Mouse (Mus musculus): ENCODE results near the gene Ppp1r11. TPM values are rescaled to one million over a fixed set of nuclear protein-coding genes. Genes with fewer than 3 reads are reported as not detected.

The Ppp1r11 gene
- total RNA-seq, 2 experiments from 2014 or later = 140 to 145 TPM

- no peak for DNase-seq (ENCODE audit: low spot score in 2 of 2)
Observed at GRCm38 (mm10) chr17:36966875-36967274, 15.3 kb upstream of the Ppp1r11 start.

- DNase-seq (ENCODE audit: low spot score in 2 of 2) = no peak
Observed at GRCm38 (mm10) chr17:36961125-36961524, 9.6 kb upstream of the Ppp1r11 start.

DNA sequence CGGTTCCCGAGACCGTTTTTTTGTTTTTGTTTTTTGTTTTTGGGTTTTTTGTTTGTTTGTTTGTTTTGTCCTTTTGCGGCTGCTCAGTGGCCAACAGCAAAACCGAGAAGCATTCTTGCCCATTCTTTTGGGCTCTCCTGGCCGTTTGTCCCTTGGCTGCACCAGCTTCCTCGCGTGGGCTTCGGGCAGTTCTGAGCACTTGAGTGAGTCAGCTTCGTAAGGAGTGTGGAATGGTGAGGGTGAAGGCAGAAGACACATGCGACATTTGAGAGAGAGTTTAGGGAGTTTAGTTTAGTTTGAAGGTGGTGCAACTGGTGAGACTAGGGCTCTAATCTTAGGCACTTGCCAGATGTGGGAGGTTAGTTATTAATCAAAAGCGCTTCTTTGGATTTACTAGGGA, 7.3 kb upstream of the Ppp1r11 start:
- no peak for DNase-seq (ENCODE audit: low spot score in 2 of 2)

DNA sequence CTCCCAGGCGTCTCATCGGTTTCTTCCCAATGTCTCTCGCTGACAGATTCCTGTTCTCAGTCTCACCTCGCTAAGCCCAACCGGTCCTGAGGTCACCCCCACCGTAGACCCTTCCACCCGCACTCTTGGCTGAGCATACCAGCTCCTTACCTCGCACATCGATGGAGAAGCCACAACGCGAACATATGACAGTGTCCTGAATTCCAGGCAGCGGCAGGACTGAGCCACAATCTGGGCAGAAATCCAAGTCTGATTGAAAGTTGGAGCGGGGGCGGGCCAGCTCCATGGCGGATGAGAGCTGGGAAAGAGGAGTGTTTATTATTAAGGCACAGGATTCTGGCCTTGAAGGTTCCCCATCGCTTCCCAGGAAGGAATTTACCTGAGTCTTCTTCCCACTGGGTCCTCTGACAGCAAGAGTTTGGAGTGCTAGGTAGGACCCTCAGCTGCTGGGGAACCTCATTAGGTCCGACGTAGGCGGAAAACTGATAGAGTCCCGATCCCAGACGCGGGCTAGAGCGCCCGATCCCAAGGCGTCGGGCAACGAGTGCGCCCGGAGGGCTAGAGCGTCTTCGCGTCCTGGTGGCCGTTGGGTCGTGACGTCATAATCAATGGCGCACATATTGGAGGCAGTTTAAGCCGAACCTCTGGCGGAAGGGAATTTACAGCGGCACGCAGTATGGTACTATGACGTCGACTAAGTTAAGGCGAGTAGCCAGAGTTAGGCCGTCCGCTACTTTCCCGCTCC, 6.6 kb upstream of the Ppp1r11 start, which contains the start of the genes Znrd1 and Znrd1as:
Gene Znrd1, minus strand, starts transcription at position 561 of the 745 bp plus-strand sequence.
Gene Znrd1as, plus strand, starts transcription at position 594 of the 745 bp plus-strand sequence.
- DNase-seq (ENCODE audit: low spot score in 2 of 2) = peak; percentile 94 to 98

GRCm38 (mm10) chr17:36953062-36953461, 1.5 kb upstream of the Ppp1r11 start:
- DNase-seq (ENCODE audit: low spot score in 2 of 2) = no peak

DNA sequence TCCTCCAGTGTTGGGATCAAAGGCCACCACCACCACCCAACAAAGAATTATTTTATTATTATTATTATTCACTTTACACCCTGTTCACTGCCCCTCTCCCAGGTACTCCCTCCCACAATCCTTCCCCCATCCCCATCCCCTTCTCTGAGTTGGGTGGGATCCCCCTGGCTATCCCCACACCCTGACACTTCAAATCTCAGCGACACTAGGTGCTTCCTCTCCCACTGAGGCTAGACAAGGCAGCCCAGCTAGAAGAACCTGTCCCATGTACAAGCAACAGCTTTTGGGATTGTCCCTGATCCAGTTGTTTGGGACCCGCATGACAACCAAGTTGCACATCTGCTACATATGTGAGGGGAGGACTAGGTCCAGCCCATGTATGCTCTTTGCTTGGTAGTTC, 1.1 kb upstream of the Ppp1r11 start:
- DNase-seq (ENCODE audit: low spot score in 2 of 2) = no peak

DNA sequence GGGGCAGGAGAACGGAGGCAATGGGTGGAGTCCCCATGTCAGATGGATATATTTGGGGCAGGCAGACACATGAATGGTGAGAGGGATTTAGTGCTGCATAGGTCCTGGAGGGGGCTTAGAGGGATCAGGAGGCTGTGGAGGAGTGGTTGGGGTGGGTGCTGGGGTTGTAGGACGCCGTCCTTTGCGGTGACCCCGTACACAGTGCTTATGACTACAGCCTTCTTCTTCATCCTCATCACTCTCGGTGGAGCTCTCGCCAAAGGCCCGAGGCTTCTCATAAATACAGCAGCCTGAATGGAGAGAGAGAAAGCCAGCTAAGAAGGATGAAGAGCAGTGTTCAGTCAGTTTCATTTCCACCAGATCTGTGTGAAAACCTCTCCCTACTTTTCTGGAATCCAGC, 2.3 kb downstream of the Ppp1r11 start:
- no peak for DNase-seq (ENCODE audit: low spot score in 2 of 2)

GRCm38 (mm10) chr17:36948286-36948685, 3.3 kb downstream of the Ppp1r11 start:
- DNase-seq (ENCODE audit: low spot score in 2 of 2) = no peak

DNA sequence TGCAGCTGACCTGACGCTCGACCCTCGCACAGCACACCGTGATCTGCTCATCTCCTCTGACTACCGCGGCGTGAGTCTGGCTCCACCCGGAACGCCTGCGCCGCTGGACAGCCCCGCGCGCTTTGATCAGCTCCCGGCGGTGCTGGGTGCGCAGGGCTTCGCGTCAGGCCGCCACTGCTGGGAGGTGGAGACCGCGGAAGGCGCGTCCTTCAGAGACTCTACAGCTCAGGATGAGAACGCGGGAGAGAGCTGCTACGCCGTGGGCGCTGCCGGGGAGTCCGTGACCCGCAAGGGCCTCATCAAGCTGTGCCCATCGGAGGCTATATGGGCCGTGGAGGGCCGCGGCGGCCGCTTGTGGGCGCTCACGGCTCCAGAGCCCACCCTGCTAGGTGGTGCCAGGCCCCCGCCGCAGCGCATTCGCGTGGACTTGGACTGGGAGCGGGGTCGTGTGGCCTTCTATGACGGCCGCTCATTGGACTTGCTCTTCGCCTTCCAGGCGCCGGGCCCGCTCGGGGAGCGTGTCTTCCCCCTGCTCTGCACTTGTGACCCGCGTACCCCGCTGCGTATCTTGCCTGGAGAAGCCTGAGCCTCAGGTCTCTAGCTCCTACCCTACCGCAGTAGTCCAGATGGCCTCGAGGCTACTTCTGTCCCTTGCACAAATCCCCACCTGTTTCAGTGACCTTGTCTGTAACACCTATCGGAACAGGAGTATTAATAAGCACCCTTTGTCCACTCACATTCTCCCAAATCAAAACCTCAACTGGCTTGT, 4.3 kb downstream of the Ppp1r11 start:
- DNase-seq (ENCODE audit: low spot score in 2 of 2) = peak; percentile 52 to 63

DNA sequence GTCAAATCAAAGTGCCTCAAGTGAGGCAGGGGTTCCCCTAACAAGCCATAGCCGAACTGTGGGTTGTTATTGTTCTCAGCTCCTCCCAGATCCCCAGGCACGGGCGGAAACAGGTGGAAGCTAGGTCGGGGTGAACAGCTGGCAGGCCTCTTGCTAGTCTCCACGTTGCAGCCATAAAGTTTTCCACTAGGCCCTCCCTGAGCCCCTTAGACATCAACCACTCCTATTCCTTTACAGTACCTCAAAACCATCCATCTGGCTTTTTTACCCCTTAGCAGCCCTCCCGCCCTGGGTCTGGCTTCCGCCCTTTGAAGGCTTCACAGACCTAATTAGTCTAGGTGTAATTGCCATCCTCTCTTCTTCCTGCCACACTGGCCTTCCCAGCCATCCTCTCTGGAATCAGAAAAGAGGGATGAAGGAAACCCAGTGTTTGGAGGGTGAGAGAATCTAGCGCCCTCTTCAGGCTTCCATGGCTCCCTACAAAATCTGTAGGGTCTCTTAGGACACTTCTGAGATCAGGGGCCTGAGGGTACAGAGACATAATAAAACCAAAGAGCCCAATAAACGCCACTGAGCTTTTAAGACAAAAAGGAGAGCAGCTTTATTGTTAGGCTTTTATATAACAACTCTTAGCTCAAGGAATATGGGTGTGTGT, 7.3 kb downstream of the Ppp1r11 start:
- peak in 1 of 2 experiments; percentile 46 for DNase-seq (ENCODE audit: low spot score in 2 of 2)

DNA sequence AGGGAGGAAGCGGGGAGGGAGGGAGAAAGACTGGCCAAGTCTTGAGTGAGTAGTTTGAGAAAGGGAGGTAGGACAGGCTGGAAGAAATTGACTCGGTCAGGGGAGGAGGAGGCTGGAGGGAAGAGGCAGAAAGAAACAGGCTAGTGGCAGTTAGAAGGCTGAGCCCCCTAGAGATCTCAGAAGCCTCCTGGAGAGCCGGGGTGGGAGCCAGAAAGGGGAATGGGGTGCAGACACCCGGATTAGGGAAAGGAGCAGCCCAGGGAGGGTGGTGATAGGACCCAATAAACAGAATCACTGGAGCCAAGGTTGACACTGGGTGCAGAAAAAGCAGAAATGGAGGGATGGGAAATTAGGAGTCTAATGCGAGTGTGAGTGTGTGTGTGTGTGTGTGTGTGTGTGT, 7.8 kb downstream of the Ppp1r11 start:
- no peak for DNase-seq (ENCODE audit: low spot score in 2 of 2)

DNA sequence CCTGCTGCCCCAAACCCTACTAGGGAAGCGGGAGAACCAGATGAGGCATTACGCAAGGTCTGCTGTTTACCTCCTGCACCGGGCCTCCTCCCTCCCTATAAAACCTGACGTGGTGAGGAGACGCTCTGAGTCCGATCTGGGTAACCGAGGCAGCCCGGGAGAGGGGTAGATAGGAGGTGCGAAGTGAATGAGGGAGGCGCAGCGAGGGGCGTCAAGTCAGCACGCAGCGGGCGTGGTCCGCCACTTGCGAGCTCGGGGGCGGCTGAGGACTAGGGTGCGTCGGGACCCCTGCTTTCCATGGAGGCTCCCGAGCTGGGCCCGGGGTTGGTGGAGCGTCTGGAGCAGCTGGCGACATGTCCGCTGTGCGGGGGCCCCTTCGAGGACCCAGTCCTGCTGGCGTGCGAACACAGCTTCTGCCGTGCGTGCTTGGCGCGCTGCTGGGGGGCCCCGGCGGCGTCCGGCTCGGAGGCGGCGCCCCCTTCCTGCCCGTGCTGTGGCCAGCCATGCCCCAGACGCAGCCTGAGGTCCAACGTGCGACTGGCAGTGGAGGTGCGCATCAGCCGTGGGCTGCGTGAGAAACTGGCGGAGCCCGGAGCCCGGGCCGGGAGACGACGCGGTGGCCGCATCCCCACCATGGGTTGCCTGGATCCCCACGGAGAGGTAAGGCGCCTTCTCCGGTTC, 8.6 kb downstream of the Ppp1r11 start, which contains the start of gene Rnf39:
Gene Rnf39, plus strand, starts transcription at position 128 of the 681 bp plus-strand sequence.
- DNase-seq (ENCODE audit: low spot score in 2 of 2) = peak in 1 of 2 experiments; percentile 41

DNA sequence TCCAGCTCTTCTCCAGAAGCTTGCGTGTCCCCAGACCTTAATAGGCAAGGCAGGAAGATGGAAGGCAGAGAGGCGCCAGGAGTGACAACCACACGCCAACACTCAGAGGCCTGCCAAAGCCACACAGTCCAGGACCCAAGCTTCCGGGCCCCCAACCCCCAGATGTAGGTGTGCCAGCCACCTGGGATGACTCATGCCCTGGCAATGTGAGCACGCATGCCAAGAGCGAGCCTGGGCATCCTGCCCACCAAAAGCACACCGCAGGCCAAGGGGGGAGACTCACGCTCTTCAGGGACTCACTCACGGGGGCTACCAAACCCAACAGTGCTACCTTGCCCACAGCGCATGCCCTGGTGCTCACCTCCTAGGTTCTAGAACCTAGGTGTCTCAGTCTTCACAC, 9.2 kb downstream of the Ppp1r11 start:
- DNase-seq (ENCODE audit: low spot score in 2 of 2) = peak in 1 of 2 experiments; percentile 53

DNA sequence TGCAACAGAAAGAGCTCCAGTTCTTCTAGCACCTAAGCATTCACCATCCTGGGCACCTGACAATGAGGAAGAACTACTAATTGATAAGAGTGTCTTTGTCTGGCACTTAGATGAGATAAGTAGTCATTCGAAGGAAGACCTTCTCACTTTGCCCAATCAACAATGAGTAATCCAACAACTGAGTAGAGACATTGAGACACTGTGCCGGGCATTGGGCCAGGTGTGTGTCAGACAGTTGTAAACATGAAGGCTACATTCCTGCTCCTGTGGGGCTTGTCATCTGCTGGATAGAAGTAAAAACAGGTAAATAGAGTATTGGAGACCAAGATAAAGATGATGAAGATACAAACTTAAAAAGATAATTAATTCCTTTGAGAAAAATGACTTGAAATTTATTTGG, 13.5 kb downstream of the Ppp1r11 start:
- DNase-seq (ENCODE audit: low spot score in 2 of 2) = no peak

DNA sequence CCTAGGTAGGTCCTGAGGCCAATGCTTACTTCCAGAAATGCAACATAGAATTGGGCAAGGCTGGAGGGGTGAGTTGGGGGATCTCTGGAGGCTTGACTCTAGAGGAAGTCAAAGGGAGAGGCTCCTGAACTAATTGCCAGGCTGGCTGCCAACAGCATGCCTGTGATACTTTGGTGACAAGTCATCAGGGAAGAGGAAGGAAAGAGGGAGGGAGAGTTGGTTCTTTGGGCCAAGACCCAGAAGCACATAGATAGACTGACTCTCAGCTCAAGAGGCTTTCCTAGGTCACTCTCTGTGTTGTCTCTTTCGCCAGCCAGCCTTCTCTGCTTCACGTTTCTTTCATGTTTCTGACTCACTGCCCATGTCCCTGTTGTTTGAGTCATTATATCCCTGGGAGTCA, 19.7 kb downstream of the Ppp1r11 start:
- no peak for DNase-seq (ENCODE audit: low spot score in 2 of 2)

DNA sequence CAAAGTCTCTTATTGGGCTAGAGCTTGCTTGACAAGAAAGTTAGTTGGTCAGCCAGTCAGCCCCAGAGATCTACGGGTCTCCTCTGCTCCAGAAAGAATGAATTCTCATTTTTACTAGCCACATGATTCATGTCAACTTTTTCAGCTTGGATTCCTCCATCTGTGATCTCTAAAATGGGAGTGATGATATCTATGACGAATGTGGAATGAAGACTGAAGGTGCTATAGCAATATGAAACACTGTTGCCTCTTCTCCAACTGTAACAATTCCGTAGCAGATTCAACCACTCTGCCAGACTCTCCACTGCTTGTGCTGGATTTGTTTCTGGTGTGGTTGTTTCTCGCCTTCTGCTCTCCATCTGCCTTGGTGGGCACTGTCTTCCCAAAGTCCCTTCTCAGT, 20.4 kb downstream of the Ppp1r11 start:
- no peak for DNase-seq (ENCODE audit: low spot score in 2 of 2)

DNA sequence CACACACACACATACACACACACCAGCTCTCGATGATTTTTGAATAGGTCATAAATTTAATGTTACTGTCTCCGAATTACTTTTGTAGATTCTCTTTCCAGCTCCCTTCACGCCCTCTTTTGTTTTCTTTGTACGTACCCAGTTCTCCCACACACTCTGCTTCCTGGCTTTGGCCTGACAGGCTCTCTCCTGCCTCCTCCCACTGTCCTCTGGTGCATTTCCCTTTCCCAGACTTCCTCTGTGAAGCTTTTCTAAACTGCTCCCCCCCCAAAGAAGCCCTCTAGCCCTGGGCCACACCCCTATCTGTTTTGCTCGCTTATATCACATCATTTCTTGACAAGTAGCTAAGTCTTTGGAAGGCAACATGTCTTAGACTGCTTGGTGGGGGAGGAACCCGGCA, 21.3 kb downstream of the Ppp1r11 start:
- DNase-seq (ENCODE audit: low spot score in 2 of 2) = no peak

DNA sequence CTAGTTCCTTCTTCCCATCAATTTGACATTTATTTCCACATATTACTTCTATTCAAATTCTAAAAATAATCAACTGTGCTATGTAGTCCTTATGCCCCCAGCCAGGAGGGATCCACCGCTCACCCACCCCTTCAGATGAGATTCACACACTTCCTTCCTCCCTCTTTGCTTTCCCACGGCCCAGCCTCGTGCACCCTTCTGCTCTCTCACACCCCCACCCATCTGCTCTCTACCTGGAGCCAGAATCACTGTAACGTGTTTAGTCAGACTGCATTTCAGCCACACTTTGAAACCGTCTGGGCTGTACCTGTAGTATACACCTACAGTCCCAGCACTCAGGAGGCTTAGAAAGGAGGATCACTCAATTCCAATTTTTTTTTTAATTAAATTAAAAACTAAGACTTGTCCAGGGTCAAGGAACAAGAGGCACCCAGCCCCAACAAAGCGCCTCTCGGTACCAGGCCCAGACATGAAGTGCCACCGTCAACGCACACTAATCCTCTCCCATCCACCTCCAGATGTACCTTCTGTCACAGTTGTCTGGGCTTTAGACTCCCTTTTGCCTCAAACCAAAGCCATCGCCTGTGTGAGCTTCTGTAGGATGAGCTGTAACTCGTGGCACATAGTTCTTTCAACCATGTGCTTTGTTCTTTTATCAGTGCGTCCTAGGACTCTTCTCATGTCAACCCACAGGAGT, 22.2 kb downstream of the Ppp1r11 start:
- DNase-seq (ENCODE audit: low spot score in 2 of 2) = no peak

GRCm38 (mm10) chr17:36927496-36928120, 23.9 kb downstream of the Ppp1r11 start:
- DNase-seq (ENCODE audit: low spot score in 2 of 2) = no peak

DNA sequence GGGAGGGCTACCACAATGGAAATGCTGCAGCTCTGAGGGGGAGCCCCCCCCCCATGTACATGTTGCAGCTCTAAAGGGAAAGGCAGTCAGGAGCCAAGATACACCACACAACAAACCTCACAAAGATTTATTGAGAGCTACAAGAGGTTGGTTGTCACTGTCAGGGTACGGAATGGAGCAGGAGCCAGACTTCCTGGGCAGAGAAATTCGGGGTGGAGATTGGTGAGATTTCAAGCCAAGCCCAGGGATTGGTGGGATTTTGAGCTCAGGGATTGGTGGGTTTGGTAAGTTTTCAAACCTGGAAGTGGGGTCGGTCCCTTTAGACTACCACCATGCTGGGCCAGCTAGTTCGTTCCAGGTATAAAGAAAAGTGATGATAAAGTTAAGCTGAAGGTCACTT, 28.1 kb downstream of the Ppp1r11 start:
- DNase-seq (ENCODE audit: low spot score in 2 of 2) = no peak
